ENCODE assay signal across 24 mouse cellular contexts in the genomic region with DNA sequence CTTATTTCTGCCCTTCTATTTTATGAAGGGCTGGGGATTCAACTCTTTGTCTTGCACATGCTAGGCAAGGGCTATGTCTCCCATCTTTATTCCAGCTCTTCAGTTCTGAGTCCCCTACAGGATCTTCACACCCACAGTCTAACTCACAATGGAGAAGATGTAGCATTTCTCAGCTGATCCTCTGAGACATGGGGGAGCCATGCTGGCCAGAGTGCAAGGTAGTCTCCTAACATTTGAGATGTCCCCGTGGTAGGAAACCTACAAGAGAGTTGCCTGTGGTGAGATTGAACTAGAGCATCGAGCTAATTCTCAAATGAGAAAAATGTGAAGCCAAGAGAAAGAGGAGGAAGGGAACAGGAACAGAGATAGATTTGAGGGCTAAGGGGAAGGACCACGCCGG.
DNase-seq lines count a peak whose midpoint lies in the region; ATAC-seq and TF ChIP-seq lines count a peak whose summit lies in the region.
"Had no signal": no experiment of that assay in that cellular context is flagged by ENCODE, and none has a peak within 500 bp of the region (broad histone marks: within the 10 kb centered on the region; RNA-seq: fewer than 3 reads in every experiment).

No protein-coding gene starts in this region.

- no peak overlapping the region for H3K9ac ChIP-seq in hindbrain, postnatal 0 days (replicated peaks; ENCODE audit: low read length)
- H3K9ac ChIP-seq in neural tube, embryonic 15.5 days (replicated peaks) = no peak overlapping the region
- H3K9ac ChIP-seq: embryonic facial prominence, embryonic 12.5 days; forebrain, embryonic 13.5 days; forebrain, embryonic 15.5 days had no signal

- WGBS in hindbrain, postnatal 0 days = 88% methylated on average over 4 of the region's 4 CpGs
- 90% methylated on average over 4 of the region's 4 CpGs for WGBS in hindbrain, embryonic 10.5 days
- WGBS in neural tube, embryonic 15.5 days = 90% methylated on average over 4 of the region's 4 CpGs

- H3K36me3 ChIP-seq in hindbrain, postnatal 0 days (ENCODE audit: insufficient read depth, low read length) = no peaks in the 10 kb centered on the region
- no peaks in the 10 kb centered on the region for H3K36me3 ChIP-seq in hindbrain, embryonic 10.5 days
- no peaks in the 10 kb centered on the region for H3K36me3 ChIP-seq in neural tube, embryonic 15.5 days
- H3K36me3 ChIP-seq: embryonic facial prominence, embryonic 10.5 days; embryonic facial prominence, embryonic 12.5 days; forebrain, embryonic 15.5 days; G1E had no signal

- TF ChIP-seq CTCF in hindbrain, postnatal 0 days (IDR thresholded peaks at IDR 0.05; ENCODE audit: low read depth) = no peak

- no peaks in the 10 kb centered on the region for H3K27me3 ChIP-seq in hindbrain, postnatal 0 days (ENCODE audit: insufficient read depth, low read length)
- no peaks in the 10 kb centered on the region for H3K27me3 ChIP-seq in hindbrain, embryonic 10.5 days (ENCODE audit: insufficient read depth, poor library complexity, severe bottlenecking)
- no peaks in the 10 kb centered on the region for H3K27me3 ChIP-seq in neural tube, embryonic 15.5 days (replicated peaks)
- H3K27me3 ChIP-seq: CH12.LX; embryonic facial prominence, embryonic 12.5 days; forebrain, embryonic 13.5 days; forebrain, embryonic 15.5 days; Patski had no signal

- intact Hi-C loops in heart, postnatal 36 days (cut with DNase I) = loop anchor here (5.0 to 10.0 kb wide), 2 partner anchors 994 to 1312 kb away; no protein-coding TSS in a partner anchor

- no peak overlapping the region for H3K4me2 ChIP-seq in hindbrain, postnatal 0 days (ENCODE audit: low read depth, low read length)
- no peak overlapping the region for H3K4me2 ChIP-seq in neural tube, embryonic 15.5 days
- H3K4me2 ChIP-seq: embryonic facial prominence, embryonic 12.5 days; forebrain, embryonic 13.5 days; forebrain, embryonic 15.5 days had no signal

- H3K9me3 ChIP-seq in hindbrain, postnatal 0 days (ENCODE audit: low read length) = no peaks in the 10 kb centered on the region
- H3K9me3 ChIP-seq in hindbrain, embryonic 10.5 days = no peaks in the 10 kb centered on the region
- H3K9me3 ChIP-seq in neural tube, embryonic 15.5 days (replicated peaks) = no peaks in the 10 kb centered on the region
- H3K9me3 ChIP-seq: embryonic facial prominence, embryonic 10.5 days; embryonic facial prominence, embryonic 12.5 days; forebrain, embryonic 13.5 days; forebrain, embryonic 15.5 days had no signal

- H3K4me3 ChIP-seq in hindbrain, postnatal 0 days (ENCODE audit: low read length) = no peak overlapping the region
- H3K4me3 ChIP-seq in hindbrain, embryonic 10.5 days = no peak overlapping the region
- H3K4me3 ChIP-seq in neural tube, embryonic 15.5 days (replicated peaks) = no peak overlapping the region
- H3K4me3 ChIP-seq: embryonic facial prominence, embryonic 10.5 days; embryonic facial prominence, embryonic 12.5 days; forebrain, embryonic 13.5 days; forebrain, embryonic 15.5 days had no signal

- DNase-seq in heart, adult 11 months = peak; percentile 53
- DNase-seq in heart, postnatal 36 days = no peak
- DNase-seq in hindbrain, postnatal 0 days (ENCODE audit: low spot score) = no peak
- DNase-seq in hindbrain, embryonic 10.5 days (ENCODE audit: low spot score) = no peak
- DNase-seq in neural tube, embryonic 10.5 days (ENCODE audit: extremely low spot score, low spot score) = no peak
- DNase-seq: adrenal gland, adult 8-10 months; adrenal gland, postnatal 14 days; adrenal gland, postnatal 36 days; B cell, adult 2 months; cerebellum, adult 11-12 months; cerebellum, adult 2 months; cerebellum, adult 9-10 months; cerebellum, postnatal 10 days; cerebellum, postnatal 25 days had no signal

- no peak for ATAC-seq in hindbrain, postnatal 0 days
- no peak for ATAC-seq in neural tube, embryonic 15.5 days (ENCODE audit: low FRiP score)
- ATAC-seq: activated CD4-positive, CD25-positive, alpha-beta regulatory T cell, adult 4 months; CD4-positive, CD25-positive, alpha-beta regulatory T cell, adult 4 months; forebrain, embryonic 13.5 days; forebrain, embryonic 15.5 days; Patski had no signal

- peaks cover 6% of the 10 kb centered on the region; the same call in 1 of the 2 replicates for H3K4me1 ChIP-seq in hindbrain, postnatal 0 days (ENCODE audit: insufficient read depth, low read length)
- peaks cover 16% of the 10 kb centered on the region for H3K4me1 ChIP-seq in hindbrain, embryonic 10.5 days (replicated peaks)
- peaks cover 12% of the 10 kb centered on the region for H3K4me1 ChIP-seq in neural tube, embryonic 15.5 days
- H3K4me1 ChIP-seq: embryonic facial prominence, embryonic 12.5 days had no signal

- H3K27ac ChIP-seq in hindbrain, postnatal 0 days = 0 out of 2 replicates have a peak overlapping the region, but pooled peaks have one; percentile 22
- H3K27ac ChIP-seq in hindbrain, embryonic 10.5 days = no peak overlapping the region
- 0 out of 2 replicates have a peak overlapping the region, but pooled peaks have one; percentile 58 for H3K27ac ChIP-seq in neural tube, embryonic 15.5 days (replicated peaks)
- H3K27ac ChIP-seq: embryonic facial prominence, embryonic 10.5 days; embryonic facial prominence, embryonic 12.5 days; forebrain, embryonic 13.5 days; forebrain, embryonic 15.5 days had no signal
